Mouse (Mus musculus) kidney, adult 10 weeks (tissue): ENCODE results near the gene Crct1. TPM values are rescaled to one million over a fixed set of nuclear protein-coding genes. Genes with fewer than 3 reads are reported as not detected.

ENCODE experiments used
- polyA plus RNA-seq: library from polyadenylated mRNA; stranded (reverse); fragments of 350-450 nt; fragmentation: Illumina TruSeq; extraction: RNeasy Lipid Tissue Mini Kit (QIAGEN cat#74804); gene quantifications from one replicate; pipeline ENCODE4 v1.2.3, GENCODE M21; 2014; ENCODE audit warnings: low read depth, low replicate concordance

The Crct1 gene
- not detected for polyA plus RNA-seq

DNA sequence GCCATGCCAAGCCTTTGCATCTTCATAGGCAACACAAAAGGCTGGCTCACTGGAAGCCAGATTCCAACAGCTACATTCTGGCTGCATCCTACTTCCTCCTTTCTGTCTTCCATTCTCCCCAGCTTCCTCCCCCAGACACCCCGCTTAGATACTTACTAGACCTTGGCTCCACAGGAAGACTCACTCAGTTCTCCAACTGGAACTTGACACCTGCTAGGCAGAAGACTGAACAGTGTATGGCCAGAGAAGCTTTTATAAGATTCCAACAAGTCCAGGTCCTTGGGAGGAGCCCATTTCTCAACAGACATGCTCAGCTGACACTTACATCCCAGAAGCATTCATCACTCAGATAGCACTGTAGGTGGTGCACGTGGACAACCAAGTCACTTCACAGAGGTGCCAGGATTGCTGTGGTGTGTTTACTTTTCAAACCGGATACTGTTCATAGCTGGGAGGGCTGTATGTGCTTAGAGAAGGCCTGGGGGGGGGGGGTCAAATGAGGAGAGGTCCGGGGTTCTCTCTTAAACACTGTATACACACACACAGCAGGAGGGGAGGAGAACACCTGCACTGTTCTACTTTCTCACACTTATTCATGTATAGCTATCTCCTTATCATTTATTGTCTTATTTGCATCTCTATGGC lies at the start of gene Crct1:
Gene Crct1 (minus strand): TSS at position 228 of the 645 bp plus-strand sequence.

DNA sequence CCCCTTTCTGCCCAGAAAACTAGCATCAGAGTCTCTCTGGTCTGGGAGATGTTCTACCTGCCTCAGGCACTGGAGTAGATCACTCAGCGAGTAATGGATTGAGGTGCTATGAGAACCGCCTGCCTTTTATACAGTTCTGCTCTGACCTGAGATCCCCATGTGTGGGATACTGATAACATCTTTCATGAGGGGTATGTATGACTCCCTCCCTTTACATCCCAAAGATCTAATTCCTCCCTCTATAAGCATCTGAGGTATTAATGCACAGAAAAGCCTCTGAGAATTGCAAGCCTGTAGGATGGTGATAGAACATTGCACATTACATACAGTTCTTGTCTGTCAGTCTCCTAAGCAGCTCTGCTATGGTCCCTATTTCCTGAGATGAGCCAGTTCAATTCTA lies 3.5 kb upstream of the Crct1 start, which contains the start of gene Lce1m:
Gene Lce1m (minus strand): TSS at position 101 of the 400 bp plus-strand sequence.

DNA sequence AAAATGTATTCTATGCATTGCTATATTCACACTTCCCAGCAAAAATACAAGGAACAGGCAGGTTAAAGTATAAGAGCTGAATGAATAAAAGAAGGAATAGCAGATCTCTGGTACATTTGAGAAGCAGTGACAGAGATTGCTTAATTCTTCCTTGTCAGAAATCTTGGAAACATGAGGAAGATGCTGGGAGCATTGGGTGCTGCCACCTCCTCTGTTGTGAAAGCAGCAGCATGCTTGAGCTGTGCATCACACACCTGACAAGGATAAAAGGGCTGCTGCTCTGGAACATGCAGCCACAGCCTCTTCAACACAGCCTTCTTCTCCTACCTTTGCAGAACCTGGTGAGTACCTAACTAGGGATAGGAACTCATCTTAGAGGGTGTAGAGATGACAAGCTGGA lies 23.6 kb downstream of the Crct1 start, which contains the start of gene Lce3f:
Gene Lce3f (plus strand): TSS at position 301 of the 400 bp plus-strand sequence.

DNA sequence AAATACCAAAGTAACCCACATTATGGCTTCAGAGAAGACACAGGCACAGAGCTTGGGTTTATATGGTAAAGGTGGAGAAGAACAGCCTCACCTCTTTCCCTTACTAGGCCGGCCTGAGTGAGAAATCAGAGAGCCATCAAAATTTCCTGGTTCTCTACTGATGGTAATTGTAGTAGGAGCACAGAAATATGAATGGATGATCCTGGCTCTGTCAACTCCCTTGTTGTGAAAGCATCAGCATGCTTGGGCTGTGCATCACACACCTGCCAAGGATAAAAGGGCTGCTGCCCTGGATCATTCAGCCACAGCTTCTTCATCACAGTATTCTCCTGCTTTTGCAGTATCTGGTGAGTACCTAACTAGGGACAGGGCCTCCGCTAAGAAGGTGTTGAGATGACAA lies 48.7 kb downstream of the Crct1 start, which contains the start of gene Lce3e:
Gene Lce3e (plus strand): TSS at position 301 of the 400 bp plus-strand sequence.

Other genes with a start within 250 kb of the Crct1 start
- not detected for gene Lce1i, start 236.8 kb downstream of the Crct1 start, polyA plus RNA-seq
- not detected for gene Lce1j, start 225.2 kb downstream of the Crct1 start, polyA plus RNA-seq
- not detected for gene Lce1k, start 207.8 kb downstream of the Crct1 start, polyA plus RNA-seq
- gene Kprp, start 188.4 kb downstream of the Crct1 start, polyA plus RNA-seq, result not detected
- not detected for gene Lce1l, start 164.4 kb downstream of the Crct1 start, polyA plus RNA-seq
- not detected for gene 2310050C09Rik, start 145.5 kb downstream of the Crct1 start, polyA plus RNA-seq
- not detected for gene Lce3a, start 89.5 kb downstream of the Crct1 start, polyA plus RNA-seq
- not detected for gene Lce3b, start 82.7 kb downstream of the Crct1 start, polyA plus RNA-seq
- not detected for gene Lce3c, start 71.2 kb downstream of the Crct1 start, polyA plus RNA-seq
- gene Lce3d, start 58.3 kb downstream of the Crct1 start, polyA plus RNA-seq, result not detected
- gene Lce3e, start 48.6 kb downstream of the Crct1 start, polyA plus RNA-seq, result not detected
- gene Lce3f, start 23.5 kb downstream of the Crct1 start, polyA plus RNA-seq, result not detected
- gene Lce1m, start 3.4 kb upstream of the Crct1 start, polyA plus RNA-seq, result not detected
- gene Gm4858, start 53.1 kb upstream of the Crct1 start, polyA plus RNA-seq, result not detected
- not detected for gene Crnn, start 129.1 kb upstream of the Crct1 start, polyA plus RNA-seq
- not detected for gene Flg2, start 181.6 kb upstream of the Crct1 start, polyA plus RNA-seq